Mouse (Mus musculus): ENCODE results near the gene Sox5.

Sox5 gene

GRCm38 (mm10) chr6:144772175-144772918 lies 9.4 kb downstream of the Sox5 start:
- DNase-seq = no peak

- DNase-seq = no peak
These were observed 12.7 kb downstream of the Sox5 start for GRCm38 (mm10) chr6:144769060-144769459.

GRCm38 (mm10) chr6:144761902-144762301 lies 19.9 kb downstream of the Sox5 start:
- no peak for DNase-seq

GRCm38 (mm10) chr6:144759193-144759592 lies 22.6 kb downstream of the Sox5 start:
- no peak for DNase-seq

- DNase-seq = no peak
These were observed 24.4 kb downstream of the Sox5 start for GRCm38 (mm10) chr6:144757414-144757813.

GRCm38 (mm10) chr6:144756444-144756843 lies 25.3 kb downstream of the Sox5 start:
- DNase-seq = no peak

GRCm38 (mm10) chr6:144755304-144755703 lies 26.5 kb downstream of the Sox5 start:
- DNase-seq = no peak

GRCm38 (mm10) chr6:144754366-144754765 lies 27.4 kb downstream of the Sox5 start:
- no peak for DNase-seq

- no peak for DNase-seq
These were observed 27.8 kb downstream of the Sox5 start for GRCm38 (mm10) chr6:144753963-144754296.

GRCm38 (mm10) chr6:144753225-144753962 lies 28.4 kb downstream of the Sox5 start:
- no peak for DNase-seq

- DNase-seq = no peak
These were observed 30.2 kb downstream of the Sox5 start for GRCm38 (mm10) chr6:144751581-144751980.

- no peak for DNase-seq
These were observed 31.6 kb downstream of the Sox5 start for GRCm38 (mm10) chr6:144750197-144750596.

- DNase-seq = no peak
These were observed 35.3 kb downstream of the Sox5 start for GRCm38 (mm10) chr6:144746436-144746835.

GRCm38 (mm10) chr6:144742559-144742958 lies 39.2 kb downstream of the Sox5 start:
- DNase-seq = no peak

- no peak for DNase-seq
These were observed 40.6 kb downstream of the Sox5 start for GRCm38 (mm10) chr6:144741080-144741655.

- DNase-seq = no peak
These were observed 41.4 kb downstream of the Sox5 start for GRCm38 (mm10) chr6:144740343-144740742.

- DNase-seq = no peak
These were observed 42.0 kb downstream of the Sox5 start for GRCm38 (mm10) chr6:144739753-144740152.

- no peak for DNase-seq
These were observed 44.0 kb downstream of the Sox5 start for GRCm38 (mm10) chr6:144737786-144738185.

GRCm38 (mm10) chr6:144731251-144731970 lies 50.4 kb downstream of the Sox5 start:
- DNase-seq = no peak

GRCm38 (mm10) chr6:144723530-144724144 lies 58.1 kb downstream of the Sox5 start:
- DNase-seq = no peak

- no peak for DNase-seq
These were observed 58.8 kb downstream of the Sox5 start for GRCm38 (mm10) chr6:144723024-144723423.

GRCm38 (mm10) chr6:144720846-144721245 lies 60.9 kb downstream of the Sox5 start:
- no peak for DNase-seq

GRCm38 (mm10) chr6:144716376-144716775 lies 65.4 kb downstream of the Sox5 start:
- DNase-seq = no peak
